Mouse (Mus musculus): ENCODE data around the gene Cacng6.

Cacng6 gene

DNA sequence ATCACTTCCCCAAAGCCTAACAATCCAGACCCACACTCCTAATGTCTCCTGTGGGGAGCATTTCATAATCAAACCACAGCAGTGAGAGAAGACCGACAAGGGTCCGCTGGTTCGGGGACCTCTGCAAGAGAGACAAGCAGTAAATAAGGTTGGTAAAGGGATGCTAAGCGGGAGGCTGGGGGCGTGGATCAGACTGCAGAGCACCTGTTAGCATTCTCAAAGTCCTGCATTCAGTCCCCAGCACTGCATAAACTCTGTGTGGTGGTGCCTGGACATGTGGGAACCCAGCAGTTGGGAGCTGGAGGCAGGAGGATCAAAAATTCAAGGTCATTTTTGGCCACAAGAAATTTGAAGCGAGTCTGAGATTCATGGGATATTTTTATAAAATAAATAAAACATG, 4.1 kb upstream of the Cacng6 start:
- DNase-seq (ENCODE audit: low spot score in 2 of 2) = no peak

DNA sequence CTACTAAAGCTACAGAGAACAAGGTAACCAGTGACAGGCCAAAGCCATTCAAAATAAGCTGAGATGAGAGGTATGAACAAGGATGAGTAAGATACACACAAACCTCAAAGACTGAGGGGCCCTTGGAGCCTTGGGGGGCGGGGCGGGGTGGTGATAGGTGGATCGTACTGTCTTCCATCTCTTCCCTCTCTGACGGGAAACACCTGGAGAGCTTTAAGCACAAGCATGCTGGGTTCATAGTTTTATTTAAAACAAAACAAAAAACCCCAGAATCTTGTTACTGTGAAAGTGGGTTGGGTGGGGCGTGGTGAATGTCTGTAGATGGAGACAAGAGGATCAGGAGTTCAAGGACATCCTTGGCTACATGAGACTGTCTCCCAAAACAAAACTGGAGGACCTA, 3.5 kb upstream of the Cacng6 start:
- no peak for DNase-seq (ENCODE audit: low spot score in 2 of 2)

DNA sequence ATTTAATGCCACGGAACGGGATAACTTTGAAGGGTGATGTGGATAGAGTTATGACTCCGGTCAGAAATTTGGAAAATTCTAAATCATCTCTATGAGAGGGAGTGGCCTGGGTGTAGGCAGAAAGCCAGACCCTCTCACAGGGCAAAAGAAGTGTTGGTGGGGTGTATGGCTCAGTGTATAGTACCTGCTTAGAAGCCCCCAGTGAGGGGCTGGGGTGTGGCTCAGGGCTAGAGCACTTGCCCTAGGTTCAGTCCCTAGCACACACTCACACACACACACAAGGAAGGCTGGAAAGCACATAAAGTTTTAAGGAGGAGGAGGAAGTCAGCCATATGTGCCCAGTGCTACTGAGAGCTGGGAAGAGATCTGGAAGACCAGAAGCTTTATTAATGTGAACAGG, 2.7 kb upstream of the Cacng6 start:
- DNase-seq (ENCODE audit: low spot score in 2 of 2) = no peak

DNA sequence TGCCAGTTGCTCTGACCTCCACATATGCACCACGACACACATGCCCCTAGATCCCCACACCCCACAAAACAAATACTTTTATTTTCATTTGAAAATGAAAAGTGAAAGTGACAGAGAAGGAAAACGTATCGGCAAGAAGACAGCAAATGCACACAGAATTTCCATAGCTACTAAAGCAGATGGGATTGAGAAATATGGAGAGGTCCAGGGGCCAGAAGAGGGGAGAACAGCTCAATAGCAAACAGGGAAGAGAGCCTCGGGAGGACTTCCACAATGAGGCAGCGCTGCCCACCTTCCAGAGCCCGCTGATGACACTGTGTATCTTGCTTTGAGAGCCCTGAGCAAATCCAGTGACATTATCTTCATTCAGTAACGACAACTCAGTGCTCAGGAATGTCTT, 1.9 kb upstream of the Cacng6 start:
- no peak for DNase-seq (ENCODE audit: low spot score in 2 of 2)

DNA sequence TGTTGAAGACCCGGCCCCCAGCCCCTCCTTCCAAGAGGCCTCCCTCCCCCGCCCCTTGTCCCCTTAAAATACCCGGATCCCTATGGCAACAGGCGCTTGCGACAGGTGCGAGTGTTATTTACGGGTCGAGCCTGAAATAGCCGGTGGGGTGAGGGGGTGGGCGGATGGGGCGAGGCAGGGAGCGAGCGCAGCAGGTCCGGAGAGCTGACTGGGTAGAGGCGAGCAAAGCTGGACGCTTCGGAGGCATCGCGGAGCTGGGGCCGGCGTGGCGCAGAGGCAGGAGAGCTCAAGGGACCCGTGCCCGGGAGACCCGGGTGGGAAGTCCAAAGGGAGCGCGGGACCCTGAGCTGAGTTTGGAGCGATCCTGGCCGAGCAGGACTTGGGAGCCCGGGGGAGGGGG, 565 bp upstream of the Cacng6 start:
- DNase-seq (ENCODE audit: low spot score in 2 of 2) = no peak

DNA sequence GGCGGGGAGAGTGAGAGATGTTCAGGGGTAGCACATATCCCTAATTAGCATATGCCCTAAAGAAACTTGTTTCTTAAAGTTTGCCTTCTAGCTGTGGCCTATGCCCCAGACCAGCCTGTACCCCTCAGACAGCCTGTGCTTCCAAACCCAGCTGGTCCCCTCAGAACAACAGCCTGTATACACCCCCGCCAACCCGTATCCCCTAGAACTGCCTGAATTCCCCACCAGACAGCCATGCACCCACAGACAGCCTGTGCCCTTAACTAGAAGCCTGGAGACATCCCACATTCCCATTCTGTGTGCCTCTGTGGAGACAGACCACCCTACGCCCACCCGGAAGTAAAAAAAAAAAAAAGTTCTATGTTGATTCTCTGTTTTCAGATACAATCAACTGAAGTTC, 1.1 kb downstream of the Cacng6 start:
- no peak for DNase-seq (ENCODE audit: low spot score in 2 of 2)

DNA sequence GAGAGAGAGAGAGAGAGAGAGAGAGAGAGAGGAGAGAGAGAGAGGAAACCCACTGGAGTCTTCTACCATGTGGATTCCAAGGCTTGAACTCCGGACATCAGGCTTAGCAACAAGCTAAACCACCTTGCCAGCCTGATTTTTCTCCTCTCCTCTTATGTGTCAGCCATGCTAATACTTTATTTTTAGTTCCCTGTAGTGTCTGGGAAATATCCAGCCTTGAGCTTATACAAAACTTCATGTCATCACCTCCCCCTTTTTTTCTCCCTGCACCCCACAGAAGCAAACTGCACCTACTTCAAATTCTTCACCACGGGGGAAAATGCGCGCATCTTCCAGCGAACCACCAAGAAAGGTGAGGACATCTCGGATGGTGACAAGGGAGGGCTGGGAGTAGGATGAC, 6.2 kb downstream of the Cacng6 start:
- DNase-seq (ENCODE audit: low spot score in 2 of 2) = no peak

DNA sequence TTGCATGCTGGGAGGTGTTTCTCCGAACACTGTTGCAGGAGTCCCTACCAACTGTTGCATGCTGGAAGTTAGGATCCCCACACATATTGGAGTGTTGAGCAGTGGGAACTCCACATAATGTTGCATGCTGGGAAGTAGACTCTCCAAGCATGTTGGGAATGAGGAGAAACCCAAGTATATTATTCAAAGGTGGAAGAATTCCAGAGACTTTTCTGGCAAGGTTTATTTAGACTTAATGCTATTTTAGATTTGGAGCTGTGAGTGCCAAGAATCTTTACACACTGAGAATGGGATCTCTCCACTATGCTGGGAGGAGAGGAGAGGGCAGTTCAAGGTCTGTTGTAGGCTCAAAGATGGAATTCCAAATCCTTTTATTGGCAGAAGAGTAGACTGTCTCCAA, 8.1 kb downstream of the Cacng6 start:
- no peak for DNase-seq (ENCODE audit: low spot score in 2 of 2)

DNA sequence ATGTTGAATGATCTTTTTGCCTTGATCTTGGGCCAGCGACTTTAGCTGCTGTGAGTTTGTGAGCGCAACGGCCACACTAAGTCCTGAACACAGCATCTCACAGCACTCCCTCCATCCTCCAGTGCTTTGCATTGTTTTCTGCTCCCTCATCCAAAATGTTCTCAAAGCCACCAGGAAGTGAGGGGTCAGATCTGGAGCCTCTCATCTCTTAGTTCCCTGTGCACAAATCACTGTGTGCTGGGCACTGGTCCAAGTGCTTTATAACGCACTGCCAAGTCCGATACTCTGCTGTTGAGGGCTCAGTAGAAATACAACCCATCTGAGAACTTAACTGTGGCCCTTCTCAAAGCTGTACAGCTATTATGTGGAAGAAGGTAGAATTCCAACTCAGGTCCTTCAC, 13.9 kb downstream of the Cacng6 start:
- no peak for DNase-seq (ENCODE audit: low spot score in 2 of 2)

DNA sequence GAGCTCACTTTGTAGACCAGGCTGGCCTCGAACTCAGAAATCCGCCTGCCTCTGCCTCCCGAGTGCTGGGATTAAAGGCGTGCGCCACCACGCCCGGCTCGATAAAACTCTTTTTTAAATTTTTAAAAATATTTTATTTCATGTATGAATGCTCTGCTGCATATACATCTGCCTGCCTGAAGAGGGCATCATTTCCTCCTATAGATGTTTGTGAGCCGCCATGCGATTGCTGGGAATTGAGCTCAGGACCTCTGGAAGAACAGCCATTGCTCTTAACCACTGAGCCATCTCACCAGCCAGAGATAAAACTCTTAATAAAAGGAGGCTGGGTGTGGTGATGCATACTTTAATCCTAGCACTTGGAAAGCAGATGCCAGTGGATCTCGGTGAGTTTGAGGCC, 16.0 kb downstream of the Cacng6 start:
- no peak for DNase-seq (ENCODE audit: low spot score in 2 of 2)

DNA sequence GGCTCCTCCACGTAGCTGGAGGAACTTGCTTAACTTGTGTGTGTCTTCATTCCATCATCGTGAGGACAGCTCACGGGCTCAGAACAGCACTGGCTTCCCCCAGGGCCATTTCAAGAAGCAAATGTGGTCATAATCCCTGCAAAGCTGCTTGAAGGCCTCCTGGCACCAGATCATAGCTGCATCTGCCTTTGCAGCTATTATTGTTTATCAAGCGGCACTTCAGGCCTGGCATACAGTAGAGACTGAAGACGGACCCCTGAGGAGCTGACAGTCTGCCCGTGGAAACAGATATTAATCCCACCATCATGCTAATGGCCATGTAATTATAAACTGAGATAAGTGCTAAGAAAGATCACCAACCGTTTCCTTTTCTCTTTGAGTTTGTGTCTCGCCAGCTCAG, 16.5 kb downstream of the Cacng6 start:
- DNase-seq (ENCODE audit: low spot score in 2 of 2) = no peak

DNA sequence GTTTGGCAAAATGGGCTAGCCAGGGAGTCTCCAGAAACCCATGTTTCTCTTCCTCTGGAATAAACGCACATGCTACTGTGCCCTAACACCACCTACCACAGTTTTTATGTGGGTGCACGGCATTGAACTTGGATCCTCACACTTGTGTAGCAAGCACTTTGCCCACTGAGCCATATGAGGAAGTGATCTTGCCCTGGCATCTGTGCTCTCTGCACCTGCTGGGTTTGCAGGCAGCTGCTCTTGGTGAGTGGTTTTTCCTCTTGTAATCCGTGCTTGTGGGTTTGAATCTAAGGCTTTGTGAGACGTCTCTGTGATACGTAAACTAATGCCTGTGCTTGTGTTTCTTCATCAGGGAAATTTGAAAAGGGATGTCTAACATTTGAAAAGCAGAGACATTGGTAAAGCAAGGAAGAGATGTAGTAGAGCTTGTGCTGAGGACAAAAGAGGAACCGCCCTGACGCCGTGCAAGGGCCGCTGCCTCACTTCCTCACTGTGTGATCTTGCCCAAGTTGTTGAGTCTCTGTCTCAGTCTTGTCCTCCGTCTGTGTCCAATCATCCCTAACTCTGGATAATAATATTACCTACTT, 18.6 kb downstream of the Cacng6 start:
- DNase-seq (ENCODE audit: low spot score in 2 of 2) = no peak

DNA sequence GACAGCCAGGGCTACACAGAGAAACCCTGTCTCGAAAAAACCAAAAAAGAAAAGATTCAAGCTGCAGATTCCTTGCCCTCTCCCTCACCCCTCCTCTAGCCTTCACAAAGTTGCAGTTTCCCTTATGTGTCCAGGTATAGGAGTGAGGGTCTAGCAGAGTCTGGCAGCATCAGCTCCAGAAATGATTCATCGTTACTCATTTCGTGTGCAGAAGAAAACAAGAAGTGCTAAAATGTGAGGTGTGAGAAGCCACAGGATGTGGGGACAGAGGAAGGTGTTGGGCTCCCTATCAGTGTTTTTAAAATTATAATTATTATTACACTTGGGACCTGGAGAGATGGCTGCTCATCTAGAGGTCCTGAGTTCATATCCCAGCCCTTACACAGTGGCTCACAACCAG, 20.7 kb downstream of the Cacng6 start:
- no peak for DNase-seq (ENCODE audit: low spot score in 2 of 2)

DNA sequence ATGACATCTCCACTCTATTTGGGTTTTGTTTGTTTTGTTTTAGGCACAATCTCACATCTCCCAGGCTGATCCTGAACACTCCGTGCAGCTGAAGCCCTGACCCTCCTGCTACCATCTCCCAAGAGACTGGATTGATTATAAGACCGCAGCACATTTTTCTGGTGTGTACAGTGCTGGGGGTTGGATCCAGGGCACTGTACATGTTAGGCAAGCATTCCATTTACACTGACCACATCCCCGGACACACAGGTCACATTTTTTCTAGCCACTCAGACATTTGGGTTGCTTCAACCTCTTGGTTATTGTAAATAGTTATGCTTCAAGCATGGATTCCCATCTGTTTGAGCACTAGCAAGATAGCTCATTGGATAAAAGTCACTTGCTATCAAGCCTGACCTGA, 22.6 kb downstream of the Cacng6 start:
- no peak for DNase-seq (ENCODE audit: low spot score in 2 of 2)

DNA sequence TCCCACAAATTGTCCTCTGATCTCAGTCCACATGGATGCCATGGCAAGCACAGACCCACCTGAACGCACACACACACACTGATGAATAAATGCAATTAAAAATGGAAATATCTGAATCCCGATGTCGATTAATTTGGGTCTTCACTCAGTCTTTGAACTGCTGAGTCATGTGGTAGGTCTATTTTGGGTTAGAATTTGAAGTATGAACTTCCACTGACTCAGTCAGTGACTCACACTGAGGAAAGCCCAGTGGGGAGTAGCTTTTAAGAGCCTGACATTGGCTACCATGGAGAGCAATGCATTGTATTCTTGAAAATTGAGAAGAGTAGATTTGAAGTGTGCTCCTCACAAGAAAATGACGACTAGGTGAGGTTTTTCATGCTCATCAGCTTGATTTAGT, 23.0 kb downstream of the Cacng6 start:
- DNase-seq (ENCODE audit: low spot score in 2 of 2) = no peak

DNA sequence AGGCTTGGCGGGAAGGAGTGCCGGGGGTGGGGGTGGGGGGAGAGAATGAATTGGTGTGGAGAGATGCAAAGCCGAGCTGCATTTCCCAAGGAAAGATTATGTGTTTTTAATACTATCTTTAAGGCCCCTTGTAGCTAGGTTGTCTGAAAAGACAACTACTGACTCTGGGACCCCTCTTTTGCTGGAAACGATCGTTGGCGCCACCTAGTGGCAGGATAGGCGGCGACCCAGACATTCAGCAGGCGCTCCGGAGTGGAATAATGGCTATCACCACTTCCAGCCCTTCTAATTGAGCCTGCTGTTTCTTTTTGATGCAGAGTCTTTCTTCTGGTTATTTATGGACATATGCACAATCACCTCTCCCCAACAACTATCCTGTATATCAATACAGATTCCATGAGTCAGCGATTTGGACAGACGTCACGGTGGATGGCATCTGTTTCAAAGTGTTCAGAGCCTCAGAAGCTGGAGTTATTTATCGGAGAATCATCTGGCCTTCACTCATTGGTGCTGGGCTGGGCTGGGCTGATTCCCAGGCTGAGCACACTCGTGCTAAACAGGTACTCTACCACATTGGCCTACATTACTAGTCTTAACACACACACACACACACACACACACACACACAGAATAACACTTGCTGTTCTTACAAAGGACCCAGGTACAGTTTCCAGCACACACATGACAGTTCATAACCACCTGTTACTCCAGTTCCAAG, 24.9 kb downstream of the Cacng6 start:
- peak; percentile 80 to 88 for DNase-seq (ENCODE audit: low spot score in 2 of 2)

DNA sequence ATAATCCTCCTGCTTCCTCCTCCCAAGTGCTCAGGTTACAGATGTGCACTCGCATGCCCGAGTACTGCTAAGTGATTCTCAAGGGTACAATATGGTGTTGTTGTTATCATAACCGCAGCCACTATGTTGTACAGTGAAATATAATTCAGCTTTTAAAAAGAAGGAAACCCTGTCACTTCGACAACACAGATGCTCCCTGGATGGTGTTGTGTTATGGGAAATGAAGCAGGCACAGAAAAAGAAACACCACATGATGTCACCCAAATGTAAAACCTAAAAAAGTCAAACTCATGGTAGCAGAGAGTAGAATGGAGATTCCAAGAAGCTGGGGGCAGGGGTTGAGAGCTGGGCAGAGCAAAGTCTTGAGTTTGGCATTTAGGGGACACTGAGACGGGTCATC, 26.7 kb downstream of the Cacng6 start:
- no peak for DNase-seq (ENCODE audit: low spot score in 2 of 2)

DNA sequence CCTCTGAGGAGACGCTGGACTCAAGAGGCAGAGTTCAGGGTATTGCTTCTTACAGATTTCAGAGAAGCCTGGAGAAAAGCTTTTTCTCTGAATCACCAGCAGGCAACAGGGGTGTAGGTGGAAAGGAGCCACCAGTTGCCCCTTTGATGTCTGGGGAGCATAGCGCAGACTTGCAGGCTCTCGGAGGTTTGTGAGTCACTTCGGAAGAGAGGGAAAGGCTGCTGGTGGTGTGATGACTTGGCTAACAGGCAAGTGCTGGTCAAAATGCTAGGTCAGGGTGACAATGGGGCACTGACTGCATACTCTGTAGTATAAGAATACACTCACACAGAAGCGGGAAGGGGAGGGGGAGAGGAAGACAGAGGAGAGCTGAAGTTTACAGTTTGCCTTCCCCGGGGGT, 27.2 kb downstream of the Cacng6 start:
- no peak for DNase-seq (ENCODE audit: low spot score in 2 of 2)

DNA sequence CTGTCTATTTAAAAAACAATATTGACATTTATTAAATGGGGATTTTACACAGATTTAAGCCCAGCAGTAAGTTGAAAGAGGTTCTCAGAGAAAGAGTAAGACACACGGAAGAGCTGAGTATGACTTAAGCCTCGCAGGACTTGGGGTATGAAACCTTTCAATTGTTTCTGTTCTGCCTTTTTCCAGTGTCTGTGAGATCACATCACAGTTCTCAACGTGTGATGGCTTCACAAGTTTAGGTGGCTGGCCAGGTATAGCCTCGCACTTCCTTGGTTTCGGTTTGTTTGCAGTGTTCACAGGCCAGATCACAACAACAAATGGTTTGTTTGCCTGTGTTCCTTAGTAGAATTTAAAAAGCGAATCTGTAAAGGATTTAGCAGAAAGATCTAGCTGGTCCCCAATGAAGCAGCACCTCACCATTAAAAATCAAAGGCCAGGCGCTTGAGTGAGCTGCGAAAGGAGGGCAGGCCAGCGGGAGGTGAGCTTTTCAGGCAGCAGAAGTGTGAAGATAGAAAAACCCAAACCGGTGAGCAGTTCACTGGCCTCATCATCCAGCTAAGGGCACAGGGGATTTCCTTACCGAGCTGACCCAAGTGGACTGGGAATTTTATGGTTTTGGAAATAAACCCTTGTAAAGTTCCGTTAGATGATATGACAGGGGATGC, 29.0 kb downstream of the Cacng6 start:
- no peak for DNase-seq (ENCODE audit: low spot score in 2 of 2)

DNA sequence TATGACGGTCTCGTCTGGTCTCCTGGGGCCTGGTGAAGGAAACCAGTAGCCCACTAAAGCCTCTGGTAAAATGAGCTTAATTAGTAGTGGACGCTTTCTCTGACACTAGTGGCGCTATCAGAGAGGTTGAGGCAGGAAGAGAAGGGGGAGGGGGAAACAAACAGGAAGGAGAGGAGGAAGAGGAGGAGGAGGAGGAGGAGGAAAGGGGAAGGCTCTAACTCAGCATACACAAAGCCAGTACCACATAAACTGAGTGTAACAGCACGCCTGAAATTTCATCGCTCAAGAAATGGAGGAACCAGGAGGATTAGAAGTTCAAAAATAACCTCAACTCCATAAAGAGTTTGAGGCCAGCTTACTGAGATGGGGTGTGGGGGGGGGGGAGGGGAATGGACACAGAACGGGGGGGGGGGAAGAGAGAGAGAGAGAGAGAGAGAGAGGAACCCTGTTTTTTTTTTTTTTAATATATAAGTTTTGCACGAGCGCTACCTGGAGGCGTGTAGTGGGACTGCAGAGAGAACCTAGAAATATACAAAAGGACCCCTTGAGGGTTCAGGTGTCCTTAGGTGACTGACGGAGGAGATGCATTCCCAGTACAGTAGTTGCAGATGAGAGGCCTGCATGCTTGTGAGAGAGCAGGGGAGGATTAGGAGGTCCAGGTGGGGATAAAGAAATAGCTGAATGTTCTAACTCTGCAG, 29.6 kb downstream of the Cacng6 start:
- no peak for DNase-seq (ENCODE audit: low spot score in 2 of 2)

DNA sequence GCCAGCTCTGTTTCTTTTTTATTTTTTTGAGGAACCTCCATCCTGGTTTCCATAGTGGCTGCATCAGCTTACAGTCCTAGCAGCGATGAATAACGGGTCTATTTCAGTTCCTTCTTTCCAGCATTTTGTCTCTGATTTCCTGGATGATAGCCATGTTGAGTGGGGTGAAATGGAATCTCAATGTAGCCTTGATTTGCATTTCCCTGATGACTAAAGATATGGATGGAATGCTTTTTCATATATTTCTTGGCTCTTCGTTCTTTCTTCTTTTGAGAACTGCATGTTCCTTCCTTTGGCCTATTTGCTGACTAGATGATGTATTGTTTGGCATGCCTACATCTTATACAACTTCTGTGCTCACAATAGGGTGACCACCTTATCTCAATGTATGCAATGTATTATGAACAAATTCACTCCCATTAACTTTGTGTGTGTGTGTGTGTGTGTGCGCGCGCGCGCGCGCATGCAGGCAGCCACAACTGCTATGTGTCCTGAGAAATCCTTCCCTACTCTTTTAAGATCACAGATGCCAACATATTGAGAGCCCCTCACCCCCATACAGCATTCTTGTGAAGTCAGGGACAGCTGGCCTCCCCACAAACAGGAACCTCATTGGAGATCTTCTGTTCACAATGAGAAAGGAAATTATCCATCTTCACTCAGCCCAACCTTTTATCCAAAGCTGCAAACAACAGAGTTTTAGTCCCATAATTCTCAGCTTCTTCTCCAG, 33.3 kb downstream of the Cacng6 start:
- DNase-seq (ENCODE audit: low spot score in 2 of 2) = no peak

DNA sequence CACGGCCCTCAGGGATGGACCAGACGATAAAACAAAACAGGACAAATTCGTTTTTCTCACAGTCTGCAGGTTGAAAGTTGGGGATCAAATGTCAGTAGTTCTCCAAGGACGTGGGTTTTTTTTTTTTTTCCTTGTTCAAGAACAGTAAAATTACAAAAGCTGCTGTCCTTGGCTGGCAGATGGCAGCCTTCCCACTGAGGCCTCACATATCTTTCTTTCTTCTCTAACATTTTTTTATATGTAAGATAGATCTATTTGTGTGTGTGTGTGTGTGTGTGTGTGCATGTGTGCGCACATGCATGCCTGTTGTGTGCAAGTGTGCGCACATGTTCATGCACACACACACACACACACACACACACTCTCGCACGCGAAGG, 33.8 kb downstream of the Cacng6 start:
- no peak for DNase-seq (ENCODE audit: low spot score in 2 of 2)

All from cerebellum, postnatal 4 days (tissue).